Mouse (Mus musculus): Measurements from ENCODE around the gene Trmt11. TPM values are rescaled to one million over a fixed set of nuclear protein-coding genes. Genes with fewer than 3 reads are reported as not detected.

Gene Trmt11
- polyA plus RNA-seq, 1 experiment from 2014 or later = 32.8 TPM

Other genes starting within 250 kb of the Trmt11 start
- 24.0 and 26.2 TPM in 2 replicates for gene Hint3, start 28.9 kb upstream of the Trmt11 start, polyA plus RNA-seq (2014; fragmentation: Nextera tagmentation; extraction: Ambion mirVana)
- gene Ncoa7, start 202.6 kb upstream of the Trmt11 start, polyA plus RNA-seq (2014; fragmentation: Nextera tagmentation; extraction: Ambion mirVana) = 16.8 and 19.1 TPM in 2 replicates
- gene Hey2, start 242.1 kb upstream of the Trmt11 start, polyA plus RNA-seq (2014; fragmentation: Nextera tagmentation; extraction: Ambion mirVana) = 4.3 and 7.0 TPM in 2 replicates

Data from kidney, embryonic 14.5 days (tissue).